Mouse (Mus musculus) skeletal muscle tissue, adult 2 months (tissue): ENCODE results near the gene Stim2.

Source experiments
- DNase-seq: peaks from one replicate; pipeline ENCODE4 v3.0.0-alpha.2; 2012; ENCODE audit warnings: low read depth, low spot score

Gene Stim2

DNA sequence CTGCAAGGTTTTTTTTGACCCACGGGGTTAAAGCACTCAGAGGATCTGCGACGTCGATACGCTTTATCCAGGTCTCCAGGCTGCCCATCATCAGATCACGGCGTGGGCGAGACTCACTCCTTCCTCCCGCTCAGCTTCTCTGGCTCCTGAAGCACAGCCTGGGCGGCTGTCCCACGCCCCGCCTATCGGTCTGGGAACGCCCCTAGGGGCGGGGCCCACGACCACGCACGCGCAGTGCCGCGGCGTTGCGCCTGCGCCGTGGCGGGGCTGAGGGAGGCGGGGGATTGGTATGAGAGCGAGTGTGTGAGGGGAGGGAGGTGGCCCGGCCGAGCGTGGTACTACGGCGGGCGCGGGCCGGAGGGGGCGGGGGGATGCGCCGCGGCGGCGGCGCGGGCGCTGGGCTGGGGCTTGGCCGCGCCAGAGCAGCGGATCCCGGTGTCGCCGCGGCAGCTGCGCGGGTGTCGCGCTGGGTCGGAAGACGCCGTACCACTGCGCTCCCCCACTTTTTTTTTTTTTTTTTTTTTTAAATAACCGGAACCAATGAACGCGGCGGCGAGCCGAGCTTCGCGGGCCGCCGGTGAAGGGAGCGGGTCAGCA lies at the start of gene Stim2:
TSS of gene Stim2 (plus strand) at position 354 of the 597 bp plus-strand sequence.
- peak; percentile 97 for DNase-seq

DNA sequence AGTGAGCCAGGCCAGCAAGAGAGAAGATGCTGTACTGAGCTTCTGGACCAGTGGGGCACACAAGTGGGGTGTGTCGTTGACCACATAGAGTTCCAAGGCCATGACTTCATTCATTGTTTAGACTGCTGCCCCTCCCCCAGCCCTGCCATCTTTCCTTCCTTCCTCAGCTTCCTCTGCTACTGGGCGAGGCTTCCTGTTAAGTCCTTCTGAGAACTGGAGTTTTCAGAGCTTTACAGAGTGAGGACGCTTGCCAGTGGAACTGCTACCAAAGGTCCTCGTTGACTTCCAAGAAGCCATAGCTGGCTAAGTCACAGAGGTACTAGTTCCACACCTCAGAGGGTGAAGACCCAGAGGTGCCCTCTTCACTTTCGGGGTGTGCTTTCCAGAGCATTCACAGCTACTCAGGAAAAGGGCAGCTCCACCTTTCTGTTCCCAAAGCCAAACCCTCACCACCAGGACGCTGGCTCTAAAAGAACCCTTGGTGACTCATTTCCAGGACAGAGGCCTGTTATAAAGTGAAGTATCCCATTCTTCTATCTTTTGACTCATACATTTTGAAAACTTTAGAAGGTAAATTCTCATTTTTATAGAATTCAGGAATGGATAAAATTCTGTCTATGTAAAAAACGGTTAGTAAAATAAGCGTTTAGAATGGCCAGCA lies 49.6 kb upstream of the Stim2 start:
- DNase-seq = peak; percentile 59

DNA sequence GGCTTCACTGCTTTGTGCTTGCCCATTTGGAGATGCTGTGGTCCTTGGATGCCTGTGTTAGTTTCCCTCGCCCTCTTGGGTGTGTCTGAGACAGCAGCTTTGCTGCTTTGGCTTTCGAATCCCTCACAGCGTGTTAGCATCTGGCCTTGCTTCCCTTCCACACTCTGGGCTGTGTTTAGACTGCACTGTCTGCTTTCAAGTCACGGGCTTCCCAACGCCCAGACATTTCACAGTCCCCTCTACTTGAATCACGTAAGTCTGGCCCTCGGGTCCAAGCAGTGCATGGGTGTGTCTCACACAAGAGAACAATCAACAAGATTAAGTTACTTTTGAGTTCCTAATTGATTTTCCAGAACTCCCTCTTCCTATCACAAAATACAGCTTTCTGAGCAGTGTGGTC lies 48.1 kb upstream of the Stim2 start:
- DNase-seq = peak; percentile 59

DNA sequence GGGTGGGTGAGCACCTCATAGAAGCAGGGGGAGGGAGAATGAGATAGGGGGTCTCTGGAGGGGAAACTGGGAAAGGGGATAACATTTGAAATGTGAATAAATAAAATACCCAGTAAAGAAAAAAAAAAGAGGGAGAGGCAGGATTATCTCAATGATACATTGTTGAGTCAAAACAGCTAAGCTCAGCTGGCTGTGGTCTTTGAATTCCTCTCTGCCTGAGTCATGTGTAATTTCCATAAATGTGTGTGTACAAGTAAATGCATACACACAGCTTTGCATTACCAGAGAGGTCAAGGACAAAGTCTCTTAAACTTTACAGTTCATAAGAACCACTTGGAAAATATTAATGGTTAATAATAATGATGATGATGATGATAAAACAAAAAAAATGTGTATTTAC lies 45.1 kb upstream of the Stim2 start:
- no peak for DNase-seq

DNA sequence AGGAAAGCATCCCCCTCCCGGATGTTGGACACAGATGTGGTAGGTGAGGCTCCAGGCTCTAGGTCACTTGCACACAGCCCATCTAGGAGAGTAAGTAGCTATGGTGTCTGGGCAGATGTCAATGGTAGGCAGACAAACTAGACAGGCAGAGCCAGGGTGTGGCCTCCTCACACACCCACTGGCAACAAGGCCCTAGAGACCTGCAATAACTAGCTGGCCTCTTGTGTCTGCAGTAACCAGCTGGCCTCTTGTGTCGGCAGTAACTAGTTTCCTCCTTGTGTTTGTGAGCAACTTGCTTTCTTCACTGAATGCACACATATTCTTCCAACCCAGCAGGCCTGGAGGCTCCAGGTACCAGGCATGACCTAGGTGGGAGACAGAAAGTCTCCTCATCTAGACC lies 44.5 kb upstream of the Stim2 start:
- DNase-seq = no peak

DNA sequence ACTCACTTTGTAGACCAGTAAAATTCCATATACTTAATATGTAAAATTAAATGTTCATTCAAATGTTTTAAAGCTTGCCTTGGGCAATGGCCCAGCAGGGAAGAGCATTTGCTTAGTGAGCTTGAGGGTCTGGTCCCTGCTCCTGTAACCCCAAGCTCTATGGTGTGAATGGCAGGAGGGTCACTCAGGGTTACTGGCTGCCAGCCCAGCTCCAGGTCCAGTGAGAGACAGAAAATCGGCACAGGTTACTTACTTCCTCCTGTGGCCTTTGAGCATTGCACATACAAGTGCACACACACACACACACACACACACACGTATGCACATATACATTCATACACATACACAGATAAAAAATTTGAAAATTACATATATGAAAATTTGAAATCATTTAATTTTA lies 42.3 kb upstream of the Stim2 start:
- no peak for DNase-seq

DNA sequence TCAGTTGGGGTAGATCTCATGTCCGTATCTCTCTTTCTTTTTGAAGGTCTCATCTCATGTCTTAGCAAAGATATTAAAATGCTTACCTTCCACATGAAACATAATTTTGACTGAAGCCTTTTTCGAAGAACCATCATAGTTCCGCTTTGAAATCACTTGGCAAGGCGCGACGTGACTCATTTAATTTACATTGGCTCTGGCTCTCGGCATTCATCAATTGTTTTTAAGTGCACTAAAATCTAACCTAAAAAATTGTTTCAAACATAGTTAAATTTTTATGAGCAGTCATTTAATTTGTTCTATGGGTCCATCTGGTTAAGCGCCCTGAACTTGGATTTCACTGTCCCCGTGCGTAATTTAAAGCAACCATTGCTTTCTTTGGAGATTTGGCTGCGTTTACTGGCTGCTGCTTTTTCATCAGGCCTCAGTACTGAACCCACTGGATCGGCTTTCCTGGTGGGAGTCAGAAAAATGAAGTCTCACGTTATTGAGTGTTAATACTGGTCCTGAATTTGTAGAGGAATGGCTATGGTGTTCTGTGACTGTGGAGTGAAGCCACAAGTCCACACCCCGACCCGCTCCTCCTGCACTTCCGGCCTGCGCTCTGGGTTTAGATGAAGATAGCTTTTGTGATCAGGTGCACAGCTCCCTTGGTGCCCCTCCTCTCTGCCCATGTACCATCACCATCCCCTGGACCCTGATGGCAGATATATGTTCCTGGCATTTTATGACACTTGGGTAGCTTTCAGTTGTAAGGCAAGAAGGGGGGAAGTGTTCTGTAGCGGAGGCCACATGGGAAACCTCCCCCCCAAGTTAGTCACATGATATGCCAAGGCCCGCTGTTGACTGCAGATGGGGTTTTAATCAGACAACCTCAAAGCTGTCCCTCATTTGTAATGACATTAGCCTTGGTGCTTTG lies 41.6 kb upstream of the Stim2 start:
- DNase-seq = no peak

DNA sequence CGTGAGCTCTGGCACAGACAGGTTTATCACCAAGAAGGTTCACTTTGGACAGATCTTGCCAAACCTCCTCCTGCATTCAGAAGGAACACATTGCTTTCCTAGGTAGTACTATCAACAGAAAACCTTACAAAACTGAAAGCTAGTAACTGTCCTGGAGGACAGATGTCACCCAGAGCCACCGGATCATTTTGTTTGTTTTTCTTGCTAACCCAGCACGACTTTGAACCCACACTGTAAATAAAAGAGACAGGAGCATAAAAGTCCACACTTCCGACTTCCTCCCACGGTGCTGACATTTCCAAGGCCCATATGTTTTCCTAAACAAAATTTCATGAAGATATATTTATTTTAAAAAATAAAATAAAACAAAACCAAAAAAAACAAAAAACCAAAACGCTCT lies 41.0 kb upstream of the Stim2 start:
- DNase-seq = no peak

DNA sequence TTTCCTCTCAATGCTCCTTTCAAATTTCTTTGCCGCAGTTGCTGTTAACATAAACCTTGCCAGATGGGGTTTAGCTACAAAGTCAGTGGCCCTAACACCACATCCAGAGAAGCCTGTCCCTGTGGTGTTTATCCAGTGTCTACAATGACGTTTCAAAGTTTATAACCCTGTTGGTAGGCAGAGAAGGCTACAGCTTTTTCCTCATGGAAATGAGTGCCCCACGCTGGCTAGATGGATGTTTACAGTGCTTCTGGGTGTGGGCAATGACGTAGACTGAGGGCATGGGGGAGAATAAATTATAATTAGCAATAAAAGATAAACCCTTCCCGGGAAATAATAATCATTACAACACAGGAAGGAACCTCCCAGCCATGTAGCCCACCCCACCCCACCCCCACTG lies 37.1 kb upstream of the Stim2 start:
- DNase-seq = no peak

DNA sequence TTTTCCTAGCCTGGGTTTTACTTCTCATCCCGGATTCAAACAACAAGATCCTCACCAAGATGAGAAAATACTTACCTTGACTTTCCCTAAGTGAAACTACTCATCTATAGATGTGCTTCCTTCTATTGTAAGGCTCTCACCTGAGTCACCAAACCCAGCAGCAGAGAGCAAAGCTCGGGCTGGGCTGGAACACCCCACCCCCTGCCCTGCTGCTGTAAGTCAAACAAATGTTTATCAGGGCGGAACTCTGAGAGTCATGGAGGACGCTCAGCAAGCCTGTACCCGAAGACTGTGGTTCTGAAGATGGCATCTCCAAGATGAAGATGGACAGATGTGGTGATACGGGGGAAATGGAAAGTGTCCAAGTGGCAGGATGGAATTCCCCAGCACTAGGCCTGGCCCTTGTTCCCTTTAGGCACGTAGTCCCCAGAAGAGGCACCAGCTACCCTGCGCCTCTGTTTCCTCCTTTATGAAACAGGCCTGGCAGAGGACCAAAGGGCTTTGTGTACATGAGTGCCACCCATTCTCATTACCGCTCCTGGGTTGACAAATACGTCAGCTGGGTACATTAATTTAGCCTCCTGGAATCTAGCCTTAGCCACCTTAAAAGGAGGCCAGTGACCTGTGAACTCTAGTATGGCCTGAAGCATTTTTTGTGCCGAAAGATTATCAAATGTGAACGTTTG lies 36.3 kb upstream of the Stim2 start:
- DNase-seq = no peak

DNA sequence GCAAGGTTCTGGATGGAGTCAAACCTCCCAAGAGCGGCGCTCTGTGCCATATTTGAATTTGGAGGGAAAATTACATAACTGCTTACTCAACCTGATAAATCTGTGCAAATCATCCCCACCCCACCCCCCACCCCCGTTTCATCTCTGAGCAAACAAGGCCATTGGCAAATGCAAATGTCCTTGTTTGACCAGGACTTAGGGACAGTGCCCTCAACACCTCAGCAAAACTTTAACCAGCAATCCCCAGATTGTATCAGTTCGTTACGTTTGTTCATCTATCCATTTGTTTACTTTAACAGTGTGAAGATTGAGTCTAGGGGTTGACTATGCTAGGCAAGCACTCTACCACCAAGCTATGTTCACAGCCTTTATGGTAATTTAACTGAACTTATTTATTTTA lies 32.6 kb upstream of the Stim2 start:
- DNase-seq = no peak

DNA sequence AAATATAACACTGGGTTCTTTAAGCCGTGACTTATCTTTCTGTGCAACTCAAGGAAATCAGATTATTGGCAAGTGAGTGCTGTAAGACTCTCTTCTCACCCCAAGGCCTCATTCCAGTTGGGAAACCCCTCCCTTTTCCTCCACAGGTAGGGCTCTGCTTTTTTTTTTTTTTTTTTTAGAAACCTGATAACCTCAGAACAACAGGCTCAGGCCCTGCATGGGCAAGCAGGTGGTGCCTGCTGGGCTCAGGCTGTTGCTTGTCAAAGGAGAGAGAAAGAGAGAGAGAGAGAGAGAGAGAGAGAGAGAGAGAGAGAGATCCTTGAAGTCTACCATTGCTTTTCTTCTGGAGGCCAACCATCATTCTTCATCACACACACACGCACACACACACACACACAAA lies 30.7 kb upstream of the Stim2 start:
- no peak for DNase-seq

DNA sequence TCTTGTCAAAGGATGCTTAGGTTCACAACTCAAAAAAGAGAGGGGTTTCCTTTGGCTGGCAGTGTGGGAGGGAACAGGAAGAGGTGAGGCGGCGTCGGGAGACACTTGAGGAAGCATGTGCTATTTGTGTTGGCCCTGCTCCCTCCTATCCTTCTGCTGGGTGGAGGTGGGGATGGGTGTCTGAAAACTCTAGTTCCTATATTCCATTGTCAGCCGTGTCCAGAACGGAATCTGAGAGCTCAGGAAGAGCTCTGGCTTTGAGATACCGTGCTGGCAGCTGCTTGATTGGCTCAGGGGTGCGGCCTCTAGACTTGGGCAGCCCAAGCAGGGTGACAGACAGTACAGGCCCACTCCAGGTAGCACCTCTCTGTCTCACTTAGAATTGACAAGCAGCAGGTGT lies 28.1 kb upstream of the Stim2 start:
- DNase-seq = no peak

DNA sequence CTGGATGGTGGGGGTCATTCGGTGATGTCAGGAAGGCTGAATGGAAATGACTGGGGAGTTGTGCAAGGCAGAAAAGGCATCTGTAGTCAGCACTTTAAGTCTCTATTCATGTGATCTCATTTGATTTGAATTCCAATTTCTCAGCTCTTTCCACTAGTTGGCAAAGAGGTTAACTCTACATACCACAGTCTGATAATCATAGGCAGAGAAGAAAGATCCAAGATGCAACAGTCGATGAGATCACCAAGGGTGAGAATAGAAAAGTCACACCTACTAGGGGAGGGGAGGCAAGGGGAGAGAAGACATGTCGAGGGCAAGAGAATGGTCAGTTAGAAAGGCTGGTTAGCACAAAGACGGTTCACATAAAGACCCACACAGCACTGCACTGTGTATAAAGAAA lies 27.1 kb upstream of the Stim2 start:
- no peak for DNase-seq

DNA sequence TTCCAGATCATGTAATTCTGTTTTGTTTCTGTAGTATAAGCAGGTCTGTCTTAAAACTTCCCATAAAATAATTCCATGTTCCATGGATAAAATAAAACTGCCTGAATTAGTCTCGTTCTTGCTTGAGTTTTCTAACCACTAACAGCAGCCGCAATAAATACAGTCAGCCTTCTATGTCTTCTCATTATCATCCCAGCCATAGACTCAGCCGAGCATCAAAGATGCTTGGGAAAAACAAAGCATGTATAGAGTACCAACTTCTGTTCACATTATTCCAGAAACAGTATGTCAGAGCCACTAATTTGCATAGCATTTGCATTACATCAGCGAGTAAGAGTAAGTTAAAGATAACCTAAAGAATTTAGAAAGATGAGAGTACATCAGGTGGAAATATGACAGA lies 25.4 kb upstream of the Stim2 start:
- DNase-seq = no peak

DNA sequence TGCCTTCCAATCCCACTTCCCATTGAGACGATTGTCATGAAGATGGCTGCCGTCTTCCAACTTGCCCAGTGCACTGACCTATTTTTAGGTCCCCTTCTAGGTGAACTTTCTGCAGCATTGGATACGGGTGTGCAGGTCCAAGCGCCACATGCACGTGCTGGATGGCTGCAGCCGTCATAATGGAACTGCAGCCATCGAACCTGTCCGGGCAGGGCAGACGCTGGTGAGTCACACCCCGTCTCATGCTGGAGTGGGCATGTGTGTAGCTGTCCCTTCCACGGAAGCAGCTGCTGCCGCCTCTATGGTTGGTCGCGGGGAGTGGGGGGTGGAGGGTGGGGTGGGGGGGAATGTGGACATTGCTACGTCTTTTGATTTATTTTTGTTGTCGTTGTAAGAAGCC lies 21.8 kb upstream of the Stim2 start:
- DNase-seq = no peak

DNA sequence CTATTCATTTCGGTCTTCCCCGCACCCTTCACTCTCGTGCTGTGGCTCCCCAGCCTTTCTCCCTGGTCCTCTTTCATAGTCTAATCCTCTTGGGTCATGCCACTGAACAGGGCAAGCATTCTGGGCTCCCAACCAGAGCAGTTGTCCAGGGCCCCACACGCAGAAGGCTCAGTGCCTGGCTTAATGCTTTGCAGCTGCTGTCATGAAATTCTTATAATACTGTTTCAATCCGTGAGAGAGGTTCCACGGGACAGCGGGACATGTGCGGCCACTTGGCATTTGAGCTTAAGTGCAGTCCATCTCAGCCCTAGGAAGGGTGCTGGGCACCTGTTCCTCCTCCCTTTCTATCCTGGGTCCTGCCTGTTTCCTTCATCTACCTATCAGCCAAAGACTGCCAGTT lies 21.2 kb upstream of the Stim2 start:
- DNase-seq = peak; percentile 57

DNA sequence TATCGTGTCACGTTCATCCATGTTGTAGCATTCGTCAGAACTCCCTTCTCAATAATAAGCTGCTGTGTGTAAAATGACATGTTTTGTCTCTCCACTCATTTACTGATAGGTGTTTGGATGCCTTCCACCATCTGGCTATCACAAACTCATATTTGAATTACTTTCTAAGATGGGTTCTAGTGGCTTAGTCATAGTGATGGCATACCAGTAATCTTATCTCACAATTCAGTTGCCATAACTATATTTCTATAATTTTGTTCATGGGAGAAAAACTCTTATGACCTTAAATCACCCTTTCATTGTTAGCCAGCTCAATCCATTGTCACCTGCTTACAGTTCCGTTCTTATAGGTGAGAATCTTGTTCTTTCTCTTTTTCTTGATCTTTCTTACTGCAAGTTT lies 14.9 kb upstream of the Stim2 start:
- no peak for DNase-seq

DNA sequence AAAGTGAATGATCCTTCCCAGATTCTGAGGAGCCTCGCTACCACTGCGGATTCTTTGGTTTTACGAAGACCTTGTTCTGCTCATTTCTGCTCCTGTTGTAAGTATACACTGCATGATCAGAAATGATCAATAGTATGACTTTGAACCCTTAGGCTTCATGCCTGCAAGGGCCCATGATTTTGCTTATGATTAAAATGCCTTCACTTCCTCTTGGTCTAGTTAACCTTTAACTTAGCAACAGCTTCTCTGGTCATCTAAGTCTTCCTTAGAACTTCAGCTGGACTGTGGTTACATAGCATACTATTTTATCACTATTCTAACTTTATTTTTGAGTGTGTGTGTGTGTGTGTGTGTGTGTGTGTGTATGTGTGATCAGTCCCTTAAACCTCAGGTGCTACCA lies 12.7 kb upstream of the Stim2 start:
- no peak for DNase-seq

DNA sequence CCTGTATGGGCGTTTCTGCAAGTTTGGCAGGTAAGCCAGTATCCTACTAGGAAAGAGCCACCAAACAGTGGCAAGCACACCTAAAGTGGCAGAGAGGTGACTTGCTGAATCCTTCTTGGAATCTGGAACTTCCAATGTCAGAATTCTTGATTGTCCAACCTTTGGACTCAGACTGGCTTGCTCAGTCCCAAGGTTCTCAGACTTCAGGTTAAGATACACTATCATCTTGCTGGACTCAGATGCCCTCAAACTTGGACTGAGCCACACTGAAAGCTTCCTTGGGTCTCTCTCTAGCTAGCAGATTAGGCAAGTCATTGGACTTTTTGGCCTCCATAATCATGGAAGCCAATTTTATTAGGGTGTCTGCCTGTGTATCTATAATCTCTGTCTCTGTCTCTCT lies 10.8 kb upstream of the Stim2 start:
- DNase-seq = no peak

DNA sequence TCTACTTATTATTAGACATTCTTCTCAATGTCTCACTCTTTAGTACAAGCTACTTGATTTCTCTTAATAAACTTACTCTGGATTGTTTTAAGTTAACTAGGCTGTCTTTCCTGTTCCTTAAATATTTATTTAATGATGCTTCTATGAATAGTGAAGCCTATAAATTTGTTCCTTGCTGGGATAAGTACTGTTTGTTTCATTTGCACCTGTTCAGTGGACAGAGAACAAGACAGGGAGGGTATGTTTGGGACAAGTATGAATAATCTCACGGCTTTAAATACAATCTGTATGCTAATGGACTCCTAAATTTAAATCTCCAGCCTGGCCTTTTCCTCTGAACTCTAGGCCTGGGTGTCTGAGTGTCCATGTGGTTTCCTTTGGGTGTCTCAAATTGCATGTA lies 10.2 kb upstream of the Stim2 start:
- DNase-seq = no peak

DNA sequence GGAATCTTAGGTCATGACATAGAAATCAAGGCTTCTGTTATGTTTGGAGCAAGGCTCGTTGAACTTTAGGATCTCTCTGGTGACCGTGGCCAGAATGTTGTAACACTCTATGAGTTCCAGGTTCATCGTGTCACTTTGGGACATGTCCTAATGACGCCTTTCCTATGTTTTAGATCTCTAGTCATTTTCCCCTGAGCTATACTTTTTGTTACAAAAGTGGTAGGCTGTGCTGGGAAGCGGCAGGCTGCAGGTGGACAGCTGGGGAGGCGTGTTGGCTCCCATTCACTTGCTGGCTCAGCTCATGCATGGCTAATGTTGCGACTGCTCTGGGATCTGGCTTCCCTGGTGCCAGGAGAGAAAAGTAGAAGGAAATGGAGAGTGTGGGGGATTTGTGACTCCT lies 5.7 kb upstream of the Stim2 start:
- peak; percentile 67 for DNase-seq
